Mouse (Mus musculus) thymus, adult 2 months (tissue): ENCODE data around the gene Idnk.

Experiments
- CTCF ChIP-seq: fragments of 200-500 bp; IDR thresholded peaks from 2 replicates; pipeline ENCODE4 v1.5.1; 2012; ENCODE audit warnings: mild to moderate bottlenecking, control low read depth, low read length, moderate library complexity, borderline replicate concordance; ENCODE audit not compliant: control insufficient read depth, poor library complexity, insufficient read depth; ENCODE audit errors: extremely low read depth
- POLR2A ChIP-seq: fragments of 200-500 bp; IDR thresholded peaks from 2 replicates; pipeline ENCODE4 v1.6.1; 2012; ENCODE audit warnings: mild to moderate bottlenecking, low read length, control low read depth, moderate library complexity; ENCODE audit not compliant: control insufficient read depth, poor library complexity, insufficient read depth; ENCODE audit errors: extremely low read depth

DNA sequence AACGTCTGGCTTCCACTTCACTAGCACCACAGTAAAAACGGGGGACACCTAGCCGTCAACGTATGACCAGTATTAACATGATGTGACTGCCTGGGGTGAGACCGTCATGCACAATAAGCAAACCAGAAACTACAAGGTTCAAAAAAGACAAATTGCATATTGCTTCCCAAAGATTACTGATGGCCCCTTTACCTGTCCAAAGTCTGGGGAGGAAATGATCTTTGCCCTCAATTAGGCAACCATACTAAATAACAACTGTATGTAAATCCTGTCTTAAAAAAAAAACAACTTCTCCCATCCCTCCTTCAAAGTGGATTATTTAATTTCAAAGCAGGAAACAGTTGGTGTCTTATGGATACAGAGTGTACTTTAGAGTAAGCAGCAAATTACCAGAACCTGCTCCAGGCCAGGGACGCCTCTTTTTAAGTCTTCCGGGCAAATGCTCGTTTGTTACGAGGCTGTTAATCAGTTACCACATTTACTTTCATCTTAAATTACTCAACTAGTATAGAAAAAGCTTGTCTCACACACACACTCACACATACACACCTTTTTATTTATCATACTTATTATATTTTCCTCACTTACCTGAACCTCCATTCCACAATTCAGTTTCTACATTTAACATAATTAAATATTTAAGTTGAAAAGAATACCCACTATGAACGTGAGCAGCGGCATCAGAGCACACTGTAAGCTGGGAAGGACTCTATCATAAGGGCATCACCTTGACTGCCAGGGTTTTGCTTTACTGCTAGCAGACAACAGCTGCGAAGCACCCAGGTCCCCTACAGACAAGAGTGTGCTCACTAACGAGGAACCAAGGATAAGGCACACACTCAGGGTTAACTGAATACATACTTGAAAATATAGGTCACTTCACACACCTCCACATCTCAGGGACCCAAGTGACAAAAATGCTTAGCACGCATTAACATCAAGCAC is 24.4 kb downstream of the Idnk start:
- TF ChIP-seq POLR2A (no peak), CTCF (no peak)
